Mouse (Mus musculus) stomach, postnatal 0 days (tissue): Measurements from ENCODE around the gene Mpdu1.

Source experiments
- CTCF ChIP-seq: IDR thresholded peaks from 2 replicates; pipeline ENCODE4 v1.5.1; 2016; ENCODE audit warnings: antibody characterized with exemption, low read depth, mild to moderate bottlenecking, moderate library complexity
- EP300 ChIP-seq: optimal IDR thresholded peaks from 2 replicates; pipeline ENCODE3; 2016; ENCODE audit warnings: antibody characterized with exemption

GRCm38 (mm10) chr11:69695361-69696181 is 33.1 kb upstream of the Mpdu1 start, which contains the start of the genes Tnfsf12 and Tnfsfm13:
- TF ChIP-seq CTCF (peak; percentile 40), EP300 (no peak)
